Mouse (Mus musculus) hindbrain, embryonic 15.5 days (tissue): ENCODE results near the gene Uba7. TPM values are rescaled to one million over a fixed set of nuclear protein-coding genes. Genes with fewer than 3 reads are reported as not detected.
A peak's percentile ranks its signal among the peaks of the same experiment; 100 is the strongest.

Experiments used
- ATAC-seq: fragments of 200-750 bp; cut with Nextera tagmentation; 2 replicates; pipeline ENCODE4 v1.8.0; 2017; ENCODE audit warnings: low read depth, moderate number of reproducible peaks, moderate TSS enrichment; ENCODE audit not compliant: low FRiP score
- H3K27ac ChIP-seq: fragments of 300-500 bp; sonication (generic); replicated peaks from 2 replicates; pipeline ENCODE4 v1.5.1; 2015; ENCODE audit warnings: mild to moderate bottlenecking, inconsistent platforms
- H3K27me3 ChIP-seq: fragments of 300-500 bp; sonication (generic); 2 replicates; pipeline ENCODE4 v1.6.1; 2015; ENCODE audit warnings: control low read depth, inconsistent platforms
- H3K36me3 ChIP-seq: fragments of 300-500 bp; sonication (generic); 2 replicates; pipeline ENCODE4 v1.6.1; 2015; ENCODE audit warnings: control low read depth, inconsistent platforms
- H3K4me1 ChIP-seq: fragments of 300-500 bp; sonication (generic); replicated peaks from 2 replicates; pipeline ENCODE4 v1.6.1; 2015; ENCODE audit warnings: control low read depth, inconsistent platforms
- H3K4me2 ChIP-seq: fragments of 300-500 bp; sonication (generic); 2 replicates; pipeline ENCODE4 v1.6.1; 2015; ENCODE audit warnings: moderate library complexity, mild to moderate bottlenecking, inconsistent platforms
- H3K4me3 ChIP-seq: fragments of 300-500 bp; sonication (generic); 2 replicates; pipeline ENCODE4 v1.5.1; 2015; ENCODE audit warnings: mild to moderate bottlenecking, inconsistent platforms
- H3K9ac ChIP-seq: fragments of 300-500 bp; sonication (generic); 2 replicates; pipeline ENCODE4 v1.6.1; 2015; ENCODE audit warnings: inconsistent platforms
- H3K9me3 ChIP-seq: fragments of 300-500 bp; sonication (generic); 2 replicates; pipeline ENCODE4 v1.6.1; 2016; ENCODE audit warnings: control low read depth, inconsistent platforms
- WGBS: fragments of 180-500 bp; shearing (Covaris S2); methylation state at CpG from one replicate; pipeline ENCODE4 v1.1.7; 2015; 5-methylcytosine and 5-hydroxymethylcytosine counted together
- polyA plus RNA-seq: library from polyadenylated mRNA; unstranded; fragments of >200 nt; fragmentation: Nextera tagmentation; extraction: Ambion mirVana; gene quantifications from 2 replicates; pipeline ENCODE4 v1.2.1, GENCODE M21; 2015

The Uba7 gene
- polyA plus RNA-seq, 1 experiment from 2014 or later = 6.4 TPM

DNA sequence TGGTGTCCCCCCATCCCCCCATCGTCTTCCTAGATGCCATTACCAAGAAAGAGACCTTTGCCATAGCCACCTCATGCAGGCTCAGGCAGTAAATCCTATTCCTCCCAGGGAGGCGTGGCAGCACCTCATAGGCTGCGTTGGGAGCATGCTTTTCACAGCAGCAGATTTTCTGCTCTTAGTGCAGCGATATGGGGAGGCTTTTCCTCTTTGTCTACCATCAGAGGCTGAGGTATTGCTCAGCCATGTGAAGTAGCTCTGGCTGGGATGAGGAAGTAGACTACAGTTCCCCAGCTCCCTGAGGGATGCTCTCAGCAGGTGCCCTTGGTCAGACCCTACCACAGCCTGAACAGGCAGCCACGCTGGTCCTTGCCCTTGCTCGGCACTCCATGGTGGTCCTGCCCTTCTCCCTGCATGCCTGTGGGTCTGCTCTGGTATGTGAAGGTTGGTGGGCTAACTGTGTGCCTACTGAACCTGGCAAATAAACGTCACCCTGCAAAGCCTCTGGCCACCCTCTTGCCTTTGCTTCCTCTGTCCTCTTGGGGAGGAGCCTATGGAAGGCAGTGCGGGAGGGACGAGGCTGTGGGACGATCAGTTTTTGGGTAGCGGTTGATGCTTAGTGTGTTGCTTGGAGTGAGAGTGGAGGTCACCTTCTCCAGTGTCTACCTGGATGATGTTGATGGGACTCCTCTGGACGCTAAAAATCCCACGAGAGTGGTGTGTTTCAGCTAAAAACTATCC is 26.0 kb upstream of the Uba7 start:
- 86% methylated on average over 13 of the region's 13 CpGs for WGBS
- ATAC-seq = no peak
- Histone ChIP-seq H3K27me3 (no peaks in the 10 kb centered on the region), H3K4me1 (peaks cover 11% of the 10 kb centered on the region), H3K27ac (no peak overlapping the region), H3K36me3 (no peaks in the 10 kb centered on the region), H3K9me3 (no peaks in the 10 kb centered on the region), H3K4me3 (no peak overlapping the region), H3K9ac (no peak overlapping the region), H3K4me2 (no peak overlapping the region)

DNA sequence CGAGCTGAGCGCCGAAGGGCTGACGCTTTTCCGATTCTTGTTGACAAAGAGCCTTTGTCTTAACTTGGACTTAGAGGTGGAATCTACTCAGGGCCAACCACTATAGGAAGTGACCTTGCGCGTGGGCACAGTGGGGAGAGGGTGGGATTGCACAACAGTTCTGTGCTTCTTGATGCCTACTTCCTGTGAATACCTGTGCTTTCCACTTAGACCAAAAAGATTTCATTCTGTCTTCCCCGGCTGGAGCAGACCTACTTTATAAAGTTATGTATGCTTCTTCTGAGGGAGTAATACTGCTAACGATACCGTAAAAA is 25.4 kb upstream of the Uba7 start, which contains the start of gene Traip:
Traip (plus strand) TSS at position 215 of the 314 bp plus-strand sequence.
- Histone ChIP-seq H3K9ac (peak within 1 kb of the TSS; percentile 64), H3K9me3 (no peaks in the 10 kb centered on the region), H3K4me3 (peak within 1 kb of the TSS; percentile 47), H3K27me3 (no peaks in the 10 kb centered on the region), H3K4me1 (peaks cover 11% of the 10 kb centered on the region), H3K4me2 (peak within 1 kb of the TSS; percentile 66), H3K27ac (peak within 1 kb of the TSS; percentile 84), H3K36me3 (no peaks in the 10 kb centered on the region)
- 93% methylated on average over 10 of the region's 10 CpGs for WGBS
- no peak for ATAC-seq

DNA sequence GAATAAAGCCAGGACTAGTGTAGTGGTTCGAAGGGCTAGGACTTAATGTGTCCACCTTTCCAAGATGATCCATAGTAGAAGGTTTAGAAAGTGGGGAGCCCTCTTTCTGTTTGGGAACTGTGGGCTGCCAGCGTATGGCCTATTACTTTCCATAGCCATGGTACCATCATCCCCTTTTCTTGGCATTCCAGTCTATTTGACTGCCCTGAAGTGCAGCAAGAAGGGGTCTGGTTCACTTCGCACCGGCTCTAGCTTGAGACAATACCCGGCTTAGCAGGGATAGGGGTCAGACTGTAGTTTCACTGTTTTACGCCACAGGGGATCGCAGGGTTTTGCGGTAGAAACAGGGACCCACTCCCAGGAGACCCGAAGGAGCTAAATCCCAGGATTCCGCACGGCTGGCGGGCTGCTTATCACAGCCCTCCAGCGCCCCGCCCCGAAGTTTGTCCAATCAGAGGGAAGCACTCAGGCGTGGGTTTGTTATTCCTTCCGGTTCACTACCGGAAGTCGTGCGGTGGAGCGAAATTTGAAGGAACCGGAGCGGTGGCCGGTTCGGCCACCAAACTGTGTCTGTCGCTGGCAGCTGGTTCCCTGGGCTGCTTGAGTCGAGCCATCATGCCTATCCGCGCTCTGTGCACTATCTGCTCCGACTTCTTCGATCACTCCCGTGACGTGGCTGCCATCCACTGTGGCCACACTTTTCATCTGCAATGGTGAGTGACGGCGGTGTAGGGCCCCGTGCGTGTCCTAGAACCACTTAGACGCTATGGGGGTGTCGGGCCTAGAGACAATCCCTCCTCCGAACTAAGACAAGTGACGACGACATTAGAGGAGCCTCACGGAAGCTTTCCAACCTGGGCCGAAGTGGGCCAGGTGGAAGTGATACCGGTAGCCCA is 24.6 kb upstream of the Uba7 start:
- no peaks in the 10 kb centered on the region for H3K36me3 ChIP-seq
- peak overlapping the region; percentile 84 for H3K27ac ChIP-seq
- H3K4me2 ChIP-seq = peak overlapping the region; percentile 66
- ATAC-seq = peak; percentile 97
- H3K27me3 ChIP-seq = no peaks in the 10 kb centered on the region
- peak overlapping the region; percentile 64 for H3K9ac ChIP-seq
- H3K4me3 ChIP-seq = peak overlapping the region; percentile 47
- H3K4me1 ChIP-seq = peaks cover 11% of the 10 kb centered on the region
- WGBS = 17% methylated on average over 45 of the region's 45 CpGs
- no peaks in the 10 kb centered on the region for H3K9me3 ChIP-seq

DNA sequence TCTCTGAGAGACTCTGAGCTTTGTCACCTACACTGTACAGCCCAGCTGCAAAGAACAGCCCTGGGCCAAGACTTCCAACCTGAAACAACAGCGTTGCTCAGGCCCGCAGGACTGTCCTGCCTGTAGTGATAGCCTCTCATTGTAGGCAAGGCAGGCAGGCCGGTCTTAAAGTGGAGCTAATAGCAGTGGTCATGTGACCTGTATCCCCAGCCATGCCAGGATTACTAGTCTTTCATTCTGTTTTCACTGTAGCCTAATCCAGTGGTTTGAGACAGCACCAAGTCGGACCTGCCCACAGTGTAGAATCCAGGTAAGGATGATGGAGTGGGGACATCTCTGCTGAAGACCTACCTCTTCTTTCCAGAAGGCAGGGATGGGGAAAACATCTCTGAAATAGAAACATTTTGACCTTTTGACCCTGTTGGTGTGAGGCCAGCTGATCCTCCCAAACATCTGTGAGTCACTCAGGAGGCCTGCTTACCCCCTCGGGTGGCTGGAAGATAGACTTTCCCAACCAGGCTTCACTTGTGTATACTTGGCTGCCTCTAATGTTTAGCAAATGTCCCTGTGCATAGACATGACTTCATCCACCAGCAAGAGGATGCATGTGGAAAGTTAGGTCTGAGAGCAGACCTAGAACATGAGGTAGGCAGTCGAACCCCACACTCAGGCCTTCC is 19.6 kb upstream of the Uba7 start:
- no peak overlapping the region for H3K4me3 ChIP-seq
- H3K36me3 ChIP-seq = no peaks in the 10 kb centered on the region
- no peaks in the 10 kb centered on the region for H3K9me3 ChIP-seq
- ATAC-seq = no peak
- no peak overlapping the region for H3K4me2 ChIP-seq
- H3K9ac ChIP-seq = no peak overlapping the region
- peaks cover 10% of the 10 kb centered on the region for H3K4me1 ChIP-seq
- no peak overlapping the region for H3K27ac ChIP-seq
- 86% methylated on average over 6 of the region's 6 CpGs for WGBS
- H3K27me3 ChIP-seq = no peaks in the 10 kb centered on the region

DNA sequence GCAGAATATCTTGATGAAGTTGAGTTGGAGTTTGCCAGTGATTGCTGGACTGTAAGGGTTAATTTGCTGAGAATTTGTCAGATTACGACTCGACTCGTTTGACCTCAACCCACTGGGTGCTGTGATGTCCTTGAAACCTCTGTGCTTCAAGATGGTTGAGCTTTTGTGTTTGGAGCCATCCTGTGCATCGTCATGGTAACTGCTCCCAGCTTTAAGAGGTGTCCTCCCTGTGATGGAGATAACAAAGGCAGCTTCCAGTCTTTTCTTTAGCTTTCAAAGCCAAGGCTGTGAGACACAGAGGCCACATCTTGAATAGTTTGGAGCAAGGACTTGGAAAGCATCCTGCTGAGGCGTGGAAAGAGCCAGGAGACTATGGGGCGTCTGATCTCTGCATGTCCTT is 18.2 kb upstream of the Uba7 start:
- no peak overlapping the region for H3K27ac ChIP-seq
- no peak overlapping the region for H3K4me3 ChIP-seq
- H3K9me3 ChIP-seq = no peaks in the 10 kb centered on the region
- WGBS = 25% methylated on average over 6 of the region's 6 CpGs
- no peaks in the 10 kb centered on the region for H3K36me3 ChIP-seq
- no peak overlapping the region for H3K4me2 ChIP-seq
- no peak overlapping the region for H3K9ac ChIP-seq
- H3K4me1 ChIP-seq = peaks cover 18% of the 10 kb centered on the region
- ATAC-seq = no peak
- H3K27me3 ChIP-seq = no peaks in the 10 kb centered on the region

DNA sequence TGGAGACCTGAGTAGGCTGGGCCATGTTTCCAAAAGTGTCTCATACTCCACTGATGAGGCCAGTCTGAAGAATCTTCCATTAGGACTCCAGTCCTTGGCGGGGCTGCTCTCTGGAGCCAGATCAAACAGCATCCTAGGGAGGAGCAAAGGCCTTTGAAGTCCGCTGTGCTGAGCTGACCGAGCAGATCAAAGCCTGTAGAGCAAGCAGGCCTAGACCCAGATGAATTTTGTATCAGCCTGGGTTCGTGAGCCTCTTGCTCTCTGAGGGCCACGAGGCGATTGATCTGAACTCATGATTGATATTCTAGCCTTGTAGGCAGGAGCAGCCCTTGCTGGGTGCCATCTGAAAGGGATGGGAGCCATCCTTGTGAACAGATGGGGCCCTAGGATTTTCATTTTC is 15.4 kb upstream of the Uba7 start:
- no peak overlapping the region for H3K4me3 ChIP-seq
- H3K9me3 ChIP-seq = no peaks in the 10 kb centered on the region
- 68% methylated on average over 6 of the region's 6 CpGs for WGBS
- no peak for ATAC-seq
- no peak overlapping the region for H3K9ac ChIP-seq
- H3K27ac ChIP-seq = peak overlapping the region; percentile 82; the same call in 1 of the 2 replicates
- H3K4me1 ChIP-seq = peaks cover 22% of the 10 kb centered on the region
- no peaks in the 10 kb centered on the region for H3K36me3 ChIP-seq
- H3K4me2 ChIP-seq = no peak overlapping the region
- H3K27me3 ChIP-seq = no peaks in the 10 kb centered on the region

DNA sequence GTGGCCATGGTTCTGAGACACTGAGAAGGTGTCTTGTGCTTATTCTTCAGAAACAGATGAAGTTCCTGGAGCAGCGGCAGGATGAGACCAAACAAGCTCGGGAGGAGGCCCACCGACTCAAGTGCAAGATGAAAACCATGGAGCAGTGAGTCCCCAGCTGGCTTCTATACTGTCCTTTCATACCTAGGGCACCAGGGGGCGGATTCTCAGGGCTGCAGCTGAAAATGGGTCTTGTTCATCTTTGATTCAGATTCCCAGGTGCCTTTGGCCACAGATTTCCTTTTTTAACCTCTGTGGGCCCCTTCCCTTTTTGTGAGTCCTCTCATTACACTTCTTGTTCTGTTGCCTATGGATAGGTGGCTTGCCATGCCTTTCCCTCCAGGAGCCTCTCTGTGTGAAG is 14.4 kb upstream of the Uba7 start:
- Histone ChIP-seq H3K27me3 (no peaks in the 10 kb centered on the region), H3K9ac (0 out of 2 replicates have a peak overlapping the region, but pooled peaks have one; percentile 8), H3K4me2 (peak overlapping the region; percentile 44; the same call in 1 of the 2 replicates), H3K4me1 (peaks cover 22% of the 10 kb centered on the region), H3K4me3 (no peak overlapping the region), H3K9me3 (no peaks in the 10 kb centered on the region), H3K27ac (peak overlapping the region; percentile 82), H3K36me3 (no peaks in the 10 kb centered on the region)
- ATAC-seq = no peak
- WGBS = 79% methylated on average over 4 of the region's 4 CpGs

DNA sequence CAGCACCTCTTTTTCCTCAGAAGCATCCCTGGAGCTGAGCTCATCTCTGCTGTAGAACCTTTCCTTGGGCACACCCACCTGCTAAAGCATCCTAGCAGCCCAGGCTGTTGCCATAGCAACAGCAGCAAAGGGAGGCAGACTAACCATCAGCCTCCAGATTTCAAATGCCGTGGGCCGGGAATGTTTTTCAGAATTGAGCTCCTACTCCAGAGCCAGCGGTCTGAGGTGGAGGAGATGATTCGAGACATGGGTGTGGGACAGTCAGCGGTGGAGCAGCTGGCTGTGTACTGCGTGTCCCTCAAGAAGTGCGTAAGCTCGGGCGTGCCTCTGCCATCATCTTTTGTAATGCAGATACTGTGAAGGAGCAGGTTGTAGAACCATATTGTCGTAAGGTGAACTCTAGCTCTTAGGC is 13.9 kb upstream of the Uba7 start:
- peak overlapping the region; percentile 44 for H3K4me2 ChIP-seq
- H3K27me3 ChIP-seq = no peaks in the 10 kb centered on the region
- 60% methylated on average over 10 of the region's 10 CpGs for whole genome bisulfite sequencing

DNA sequence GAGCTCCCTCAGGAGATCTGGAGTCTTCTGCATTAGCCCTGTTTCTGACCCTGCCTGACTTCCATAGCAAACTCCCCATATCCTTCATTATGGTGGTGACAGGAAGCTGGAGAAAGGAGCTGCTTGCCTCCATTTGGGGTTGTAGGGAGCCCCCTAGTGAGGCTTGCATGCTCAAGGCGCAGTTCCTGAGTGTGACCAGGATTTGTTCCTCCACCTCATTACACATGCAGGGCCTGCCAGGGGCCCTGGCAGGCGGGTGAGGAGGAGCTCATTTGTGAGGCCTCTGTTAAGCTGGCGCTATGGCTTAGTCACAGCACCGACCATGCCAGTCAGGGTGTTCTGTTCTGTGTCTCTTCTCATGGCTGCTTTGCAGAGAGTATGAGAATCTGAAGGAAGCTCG is 13.4 kb upstream of the Uba7 start:
- Histone ChIP-seq H3K4me3 (no peak overlapping the region), H3K9me3 (no peaks in the 10 kb centered on the region), H3K4me1 (peaks cover 22% of the 10 kb centered on the region), H3K4me2 (peak overlapping the region; percentile 44), H3K27me3 (no peaks in the 10 kb centered on the region), H3K27ac (peak overlapping the region; percentile 82), H3K36me3 (no peaks in the 10 kb centered on the region), H3K9ac (no peak overlapping the region)
- peak; percentile 52; the same call in 1 of the 2 replicates for ATAC-seq
- WGBS = 44% methylated on average over 5 of the region's 5 CpGs

More for the DNA sequence above, 13.9 kb upstream of the Uba7 start:
- no peaks in the 10 kb centered on the region for H3K9me3 ChIP-seq
- peaks cover 22% of the 10 kb centered on the region for H3K4me1 ChIP-seq
- ATAC-seq = peak; percentile 78
- 0 out of 2 replicates have a peak overlapping the region, but pooled peaks have one; percentile 7 for H3K4me3 ChIP-seq
- peak overlapping the region; percentile 82 for H3K27ac ChIP-seq
- no peaks in the 10 kb centered on the region for H3K36me3 ChIP-seq
- 0 out of 2 replicates have a peak overlapping the region, but pooled peaks have one; percentile 8 for H3K9ac ChIP-seq

DNA sequence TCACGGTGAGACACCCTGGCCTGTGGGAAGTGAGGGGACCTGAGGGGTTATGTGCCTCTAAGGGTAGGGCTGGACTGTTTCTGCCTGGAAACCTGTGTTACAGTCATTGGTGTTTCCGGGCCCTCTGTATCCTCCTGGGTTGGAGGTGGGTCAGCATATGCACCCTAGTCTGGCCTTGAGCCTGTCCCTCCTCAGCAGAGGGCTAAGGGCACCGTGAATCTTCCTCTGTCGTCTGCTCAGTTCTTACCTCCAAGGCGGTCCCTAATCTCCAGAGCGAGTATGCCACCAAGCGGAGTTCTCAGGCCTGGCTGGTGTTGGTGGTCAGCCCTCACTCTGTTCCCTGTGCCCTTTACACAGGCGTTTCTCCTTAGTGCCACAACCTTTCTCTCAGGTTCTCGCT is 12.4 kb upstream of the Uba7 start:
- 94% methylated on average over 9 of the region's 9 CpGs for WGBS
- Histone ChIP-seq H3K27ac (no peak overlapping the region), H3K9me3 (no peaks in the 10 kb centered on the region), H3K9ac (no peak overlapping the region), H3K27me3 (no peaks in the 10 kb centered on the region), H3K4me3 (no peak overlapping the region), H3K36me3 (no peaks in the 10 kb centered on the region), H3K4me2 (no peak overlapping the region), H3K4me1 (peaks cover 22% of the 10 kb centered on the region)
- no peak for ATAC-seq

DNA sequence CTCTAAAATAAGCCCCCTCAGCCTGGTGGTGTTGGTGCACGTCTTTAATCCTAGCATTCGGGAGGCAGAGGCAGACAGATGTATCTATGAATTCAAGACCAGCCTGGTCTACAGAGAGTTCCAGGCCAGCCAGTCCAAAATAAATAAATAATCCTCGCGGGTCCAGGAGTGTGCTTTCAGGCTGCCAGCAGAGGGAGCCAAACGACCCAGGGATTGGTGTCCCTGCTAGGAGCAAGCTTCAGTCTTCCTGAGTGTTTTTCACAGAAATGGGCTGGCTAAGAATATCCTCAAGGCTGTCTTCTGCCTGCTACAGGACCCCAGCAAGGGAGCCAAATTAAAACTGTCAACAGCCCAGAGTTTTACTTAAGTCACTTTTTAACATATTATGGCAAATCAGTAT is 11.6 kb upstream of the Uba7 start:
- no peaks in the 10 kb centered on the region for H3K9me3 ChIP-seq
- H3K4me1 ChIP-seq = peaks cover 22% of the 10 kb centered on the region
- no peak overlapping the region for H3K9ac ChIP-seq
- no peak overlapping the region for H3K4me3 ChIP-seq
- 26% methylated on average over 5 of the region's 5 CpGs for WGBS
- no peaks in the 10 kb centered on the region for H3K36me3 ChIP-seq
- H3K27ac ChIP-seq = no peak overlapping the region
- no peaks in the 10 kb centered on the region for H3K27me3 ChIP-seq
- no peak for ATAC-seq
- no peak overlapping the region for H3K4me2 ChIP-seq

DNA sequence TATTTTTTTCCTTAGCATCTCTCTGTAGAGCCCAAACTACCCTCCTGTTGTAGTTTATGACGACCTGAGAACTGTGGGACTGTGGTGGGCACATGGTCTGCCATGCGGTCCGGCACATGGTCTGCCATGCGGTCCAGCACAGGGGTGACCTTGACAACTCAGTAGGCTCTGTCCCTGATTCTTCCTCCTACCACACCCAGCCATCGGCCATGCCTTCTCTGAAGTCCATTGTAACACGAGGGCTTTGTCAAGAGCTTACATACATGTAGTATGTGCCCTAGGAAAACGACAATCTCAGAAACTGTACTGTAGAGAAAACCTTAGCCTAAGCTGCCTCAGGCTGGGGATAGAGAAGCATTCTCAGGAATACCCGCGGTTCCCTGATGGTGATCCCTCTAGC is 10.6 kb upstream of the Uba7 start:
- H3K4me2 ChIP-seq = no peak overlapping the region
- H3K4me1 ChIP-seq = peaks cover 22% of the 10 kb centered on the region
- H3K27ac ChIP-seq = no peak overlapping the region
- no peak overlapping the region for H3K4me3 ChIP-seq
- no peaks in the 10 kb centered on the region for H3K9me3 ChIP-seq
- H3K36me3 ChIP-seq = no peaks in the 10 kb centered on the region
- WGBS = 97% methylated on average over 9 of the region's 9 CpGs
- no peak for ATAC-seq
- no peak overlapping the region for H3K9ac ChIP-seq
- H3K27me3 ChIP-seq = no peaks in the 10 kb centered on the region
